Comparison of ENCODE assay signal across 8 mouse cellular contexts in genomic region chr7:35586906-35587445, GRCm38 (mm10). TPM values are rescaled to one million over a fixed set of nuclear protein-coding genes. Genes with fewer than 3 reads are reported as not detected.
DNase-seq lines count a peak whose midpoint lies in the region; ATAC-seq and TF ChIP-seq lines count a peak whose summit lies in the region.

No protein-coding gene starts in this region.

- DNase-seq in cerebellum, adult 2 months = no peak
- no peak for DNase-seq in cerebellum, postnatal 4 days (ENCODE audit: low spot score in 2 of 2)
- DNase-seq in testis, postnatal 14 days (ENCODE audit: low spot score) = no peak
- no peak for DNase-seq in ovary, postnatal 36 days (ENCODE audit: low spot score)
- no peak for DNase-seq in gastrocnemius, adult 8-10 months (ENCODE audit: low spot score in 2 of 2)

- TF ChIP-seq CTCF in cerebellum, adult 2 months (IDR thresholded peaks at IDR 0.05; ENCODE audit: borderline replicate concordance, insufficient read depth, low read depth, low read length) = no peak
- no peak for TF ChIP-seq CTCF in testis, adult 2 months (IDR thresholded peaks at IDR 0.05; ENCODE audit: control insufficient read depth, insufficient read depth, insufficient replicate concordance, low read depth, low read length)

- H3K27ac ChIP-seq in cerebellum, adult 2 months (ENCODE audit: insufficient read depth, low read length) = no peak overlapping the region
- H3K27ac ChIP-seq in testis, adult 2 months (ENCODE audit: control insufficient read depth, insufficient read depth, low read depth, low read length) = no peak overlapping the region
- peak overlapping the region; percentile 82 for H3K27ac ChIP-seq in limb, embryonic 15.5 days
- H3K27ac ChIP-seq in stomach, embryonic 16.5 days (ENCODE audit: low read length) = no peak overlapping the region

- H3K27me3 ChIP-seq in cerebellum, adult 2 months (ENCODE audit: control insufficient read depth, insufficient read depth, low read length) = no peaks in the 10 kb centered on the region
- no peaks in the 10 kb centered on the region for H3K27me3 ChIP-seq in testis, adult 2 months (ENCODE audit: control insufficient read depth, insufficient read depth, low read length)
- peaks cover 28% of the 10 kb centered on the region for H3K27me3 ChIP-seq in limb, embryonic 15.5 days
- peaks cover 23% of the 10 kb centered on the region for H3K27me3 ChIP-seq in stomach, embryonic 16.5 days (ENCODE audit: control insufficient read depth, insufficient read depth, low read length)

- 22% methylated on average over 15 of the region's 15 CpGs for WGBS in cerebellum, adult 2 months
- 24% methylated on average over 15 of the region's 15 CpGs for WGBS in limb, embryonic 15.5 days
- WGBS in stomach, embryonic 16.5 days = 19% methylated on average over 15 of the region's 15 CpGs

- no peak for TF ChIP-seq POLR2A in cerebellum, adult 2 months (IDR thresholded peaks at IDR 0.05; ENCODE audit: borderline replicate concordance, insufficient read depth, low read length)
- TF ChIP-seq POLR2A in testis, adult 2 months (IDR thresholded peaks at IDR 0.05; ENCODE audit: control insufficient read depth, low read depth, low read length) = no peak

- H3K36me3 ChIP-seq in testis, adult 2 months (ENCODE audit: control insufficient read depth, insufficient read depth, low read length) = no peaks in the 10 kb centered on the region
- H3K36me3 ChIP-seq in limb, embryonic 15.5 days = peaks cover 2% of the 10 kb centered on the region
- no peaks in the 10 kb centered on the region for H3K36me3 ChIP-seq in stomach, embryonic 16.5 days (ENCODE audit: control insufficient read depth, insufficient read depth, low read length)

- peak overlapping the region; percentile 100 for H3K4me2 ChIP-seq in limb, embryonic 15.5 days
- H3K4me2 ChIP-seq in stomach, embryonic 16.5 days (ENCODE audit: low read depth, low read length) = peak overlapping the region; percentile 100

- H3K9ac ChIP-seq in limb, embryonic 15.5 days = peak overlapping the region; percentile 63
- H3K9ac ChIP-seq in stomach, embryonic 16.5 days (ENCODE audit: low read length) = peak overlapping the region; percentile 75

- peaks cover 10% of the 10 kb centered on the region for H3K4me1 ChIP-seq in cerebellum, adult 2 months (ENCODE audit: control insufficient read depth, insufficient read depth, low read length)
- H3K4me1 ChIP-seq in testis, adult 2 months (ENCODE audit: control insufficient read depth, insufficient read depth, low read length) = peaks cover 27% of the 10 kb centered on the region
- H3K4me1 ChIP-seq in limb, embryonic 15.5 days = peaks cover 64% of the 10 kb centered on the region
- H3K4me1 ChIP-seq in stomach, embryonic 16.5 days (ENCODE audit: control insufficient read depth, insufficient read depth, low read length) = peaks cover 22% of the 10 kb centered on the region

- H3K9me3 ChIP-seq in limb, embryonic 15.5 days = no peaks in the 10 kb centered on the region
- no peaks in the 10 kb centered on the region for H3K9me3 ChIP-seq in stomach, embryonic 16.5 days (replicated peaks; ENCODE audit: control insufficient read depth, low read length)

- peak overlapping the region; percentile 83 for H3K4me3 ChIP-seq in cerebellum, adult 2 months (replicated peaks; ENCODE audit: insufficient read depth, low read depth, low read length)
- peak overlapping the region; percentile 92 for H3K4me3 ChIP-seq in testis, adult 2 months (ENCODE audit: control insufficient read depth, low read depth, low read length)
- H3K4me3 ChIP-seq in limb, embryonic 15.5 days = peak overlapping the region; percentile 65
- H3K4me3 ChIP-seq in stomach, embryonic 16.5 days (replicated peaks; ENCODE audit: low read length) = peak overlapping the region; percentile 62

- ATAC-seq in limb, embryonic 15.5 days (ENCODE audit: insufficient number of reproducible peaks, low FRiP score, low TSS enrichment, low read depth) = no peak
- no peak for ATAC-seq in stomach, embryonic 16.5 days (ENCODE audit: insufficient read depth, low FRiP score)

RNA-seq across cellular contexts. Expression of gene Ankrd27, which starts 0.9 kb away (rescaled TPM):
- polyA plus RNA-seq in cerebellum, adult 2 months (2012; rRNA removed) = 23.5 and 25.0 TPM in 2 replicates
- polyA plus RNA-seq in testis, adult 2 months (2012; rRNA removed) = 12.8 and 15.0 TPM in 2 replicates
- polyA plus RNA-seq in limb, embryonic 15.5 days (2015; fragmentation: Nextera tagmentation; extraction: Ambion mirVana) = 54.4 and 55.0 TPM in 2 replicates
- 38.0 and 41.3 TPM in 2 replicates for polyA plus RNA-seq in stomach, embryonic 16.5 days (2015; fragmentation: Nextera tagmentation; extraction: Ambion mirVana)
- total RNA-seq in gastrocnemius, adult 8-10 months (2022) = 10 to 100 TPM in 3 of 4 experiments, 1 to 10 TPM in 1; 9.6 to 12.4 (median 10.4) TPM

RNA-seq across cellular contexts. Expression of gene Rgs9bp, which starts 1.6 kb away (rescaled TPM):
- polyA plus RNA-seq in cerebellum, adult 2 months (2012; rRNA removed) = 0.03 and 0.07 TPM in 2 replicates
- 0.06 and 0.07 TPM in 2 replicates for polyA plus RNA-seq in testis, adult 2 months (2012; rRNA removed)
- 0.52 and 0.63 TPM in 2 replicates for polyA plus RNA-seq in limb, embryonic 15.5 days (2015; fragmentation: Nextera tagmentation; extraction: Ambion mirVana)
- 0.08 and 0.24 TPM in 2 replicates for polyA plus RNA-seq in stomach, embryonic 16.5 days (2015; fragmentation: Nextera tagmentation; extraction: Ambion mirVana)
- under 1 TPM in 2 of 4 experiments, not detected in 2; 0.04 to 0.10 TPM for total RNA-seq in gastrocnemius, adult 8-10 months (2022)

RNA-seq across cellular contexts. Expression of gene Nudt19, which starts 30.9 kb away (rescaled TPM):
- 88.4 and 103 TPM in 2 replicates for polyA plus RNA-seq in cerebellum, adult 2 months (2012; rRNA removed)
- 4.9 and 5.7 TPM in 2 replicates for polyA plus RNA-seq in testis, adult 2 months (2012; rRNA removed)
- 47.5 and 49.3 TPM in 2 replicates for polyA plus RNA-seq in limb, embryonic 15.5 days (2015; fragmentation: Nextera tagmentation; extraction: Ambion mirVana)
- 66.4 and 66.8 TPM in 2 replicates for polyA plus RNA-seq in stomach, embryonic 16.5 days (2015; fragmentation: Nextera tagmentation; extraction: Ambion mirVana)
- total RNA-seq in gastrocnemius, adult 8-10 months (2022) = 10 to 100 TPM; 49.2 to 61.5 (median 56.2) TPM

RNA-seq across cellular contexts. Expression of gene Tdrd12, which starts 49.4 kb away (rescaled TPM):
- polyA plus RNA-seq in cerebellum, adult 2 months (2012; rRNA removed) = 0.35 and 0.54 TPM in 2 replicates
- 19.0 and 24.1 TPM in 2 replicates for polyA plus RNA-seq in testis, adult 2 months (2012; rRNA removed)
- 0.19 and 0.36 TPM in 2 replicates for polyA plus RNA-seq in limb, embryonic 15.5 days (2015; fragmentation: Nextera tagmentation; extraction: Ambion mirVana)
- 0.35 and 0.37 TPM in 2 replicates for polyA plus RNA-seq in stomach, embryonic 16.5 days (2015; fragmentation: Nextera tagmentation; extraction: Ambion mirVana)
- total RNA-seq in gastrocnemius, adult 8-10 months (2022) = not detected
